Mouse (Mus musculus) embryo, embryonic 11 days (tissue): ENCODE data around the gene Tefm.
"Not testable (repeated sequence)": the region's sequence is repeated elsewhere in the genome, so short reads cannot be mapped to it uniquely, and the experiment has no call there.

Experiments used
- DNase-seq: peaks from one replicate; pipeline ENCODE4 v3.0.0-alpha.2; 2015

Gene Tefm

DNA sequence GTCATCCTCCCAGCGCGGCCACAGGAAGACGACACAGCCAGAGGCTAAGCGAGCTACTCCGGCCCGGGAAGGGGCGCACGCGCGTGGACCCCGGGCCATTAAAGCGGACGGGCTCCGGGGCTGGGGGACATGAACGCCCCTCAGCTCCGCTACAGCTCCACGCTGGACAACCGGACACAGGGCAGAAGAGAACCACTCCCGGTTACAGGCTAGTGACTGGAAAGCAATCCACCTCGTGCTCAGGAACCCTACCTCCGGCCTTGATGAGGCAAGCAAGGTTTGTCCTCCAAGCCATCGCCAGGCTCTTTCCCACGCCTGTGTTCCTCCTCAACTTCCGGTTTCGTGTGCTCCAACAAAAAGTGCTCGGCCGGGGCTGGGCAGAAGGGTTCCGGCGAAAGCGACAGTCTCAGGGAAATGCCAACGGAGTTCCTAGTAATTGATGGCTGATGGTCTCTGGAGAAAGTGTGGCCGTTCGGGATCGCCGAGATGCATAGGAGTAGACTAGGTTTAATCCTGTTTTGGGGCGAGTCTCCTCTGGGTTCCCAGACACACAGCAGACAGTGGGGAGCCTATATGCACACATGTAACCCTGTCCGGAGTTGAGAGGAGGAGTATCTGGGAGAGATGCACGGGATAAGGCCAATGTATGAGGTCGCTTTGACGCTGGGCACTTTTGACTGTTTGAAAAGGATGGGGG is at the start of gene Tefm:
Tefm (minus strand) TSS at position 351 of the 697 bp plus-strand sequence.
- DNase-seq = peak; percentile 93

DNA sequence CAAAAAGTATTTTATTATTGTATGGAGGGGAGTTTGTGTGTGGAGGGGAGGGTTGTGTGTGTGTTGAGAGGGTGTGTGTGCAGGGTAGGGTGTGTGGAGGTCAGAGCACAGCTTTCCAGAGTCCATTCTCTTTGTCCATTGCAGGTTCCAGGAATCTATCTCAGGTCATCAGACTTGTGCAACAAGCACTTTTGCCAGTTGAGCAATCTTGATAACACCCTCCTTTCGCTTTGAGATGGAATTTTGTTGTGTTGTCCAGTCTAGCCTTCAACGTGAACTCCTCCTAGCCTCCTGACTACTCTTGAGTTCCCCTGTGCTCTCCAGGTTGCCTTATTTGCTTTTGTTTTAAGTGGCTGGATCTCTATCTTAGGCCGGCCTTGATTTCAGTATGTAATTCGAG is 48.3 kb upstream of the Tefm start:
- no peak for DNase-seq

DNA sequence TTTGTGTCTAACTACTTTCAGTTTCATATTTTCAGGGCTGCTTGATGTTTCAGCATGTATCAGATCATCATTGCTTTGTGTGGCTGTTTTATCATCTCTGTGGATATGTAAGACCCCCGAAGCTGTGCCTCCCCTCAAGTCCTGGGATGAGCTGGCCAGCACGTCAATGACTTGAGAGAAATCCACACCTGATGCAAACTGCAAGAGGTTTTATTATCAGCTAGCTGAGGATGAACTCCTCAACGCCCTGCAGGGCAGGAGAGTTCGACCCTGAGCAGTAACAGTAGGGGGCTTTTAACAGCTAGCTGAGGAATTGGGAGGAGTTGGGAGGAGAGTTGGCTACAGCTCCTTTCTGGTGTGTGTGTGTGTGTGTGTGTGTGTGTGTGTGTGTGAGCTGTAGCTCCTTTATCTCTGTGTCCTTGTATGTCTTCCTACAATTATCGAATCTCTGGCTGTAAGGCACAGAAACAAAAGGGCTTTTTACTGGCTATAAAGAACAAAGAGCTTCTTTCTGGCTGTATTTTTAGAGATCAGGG is 43.5 kb upstream of the Tefm start:
- DNase-seq = not testable (repeated sequence)

DNA sequence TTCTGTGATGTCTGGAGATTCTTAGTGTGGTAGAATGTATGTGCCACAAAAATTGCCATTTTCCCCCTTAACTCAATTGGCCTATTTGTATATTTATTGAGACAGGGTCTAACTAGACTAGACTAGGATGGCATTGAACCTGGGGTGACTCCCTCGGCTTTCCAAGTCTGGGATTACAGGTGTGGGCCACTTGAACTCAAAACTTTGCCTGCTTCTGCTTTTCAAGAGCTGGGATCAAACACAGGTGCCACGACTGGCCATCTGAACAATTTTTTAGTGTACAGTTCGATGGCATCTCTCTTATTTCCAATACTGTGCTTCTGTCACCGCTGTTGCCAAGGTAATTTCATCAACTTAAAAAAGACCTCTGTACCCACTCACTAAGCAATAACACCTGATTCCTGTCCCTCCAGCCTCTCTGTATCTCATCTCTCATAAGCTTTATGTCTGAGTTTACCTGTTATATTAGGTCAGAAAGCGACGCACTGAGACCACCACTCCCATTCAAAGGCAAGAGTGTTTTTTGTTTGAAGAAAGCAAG is 42.6 kb upstream of the Tefm start:
- DNase-seq = no peak

DNA sequence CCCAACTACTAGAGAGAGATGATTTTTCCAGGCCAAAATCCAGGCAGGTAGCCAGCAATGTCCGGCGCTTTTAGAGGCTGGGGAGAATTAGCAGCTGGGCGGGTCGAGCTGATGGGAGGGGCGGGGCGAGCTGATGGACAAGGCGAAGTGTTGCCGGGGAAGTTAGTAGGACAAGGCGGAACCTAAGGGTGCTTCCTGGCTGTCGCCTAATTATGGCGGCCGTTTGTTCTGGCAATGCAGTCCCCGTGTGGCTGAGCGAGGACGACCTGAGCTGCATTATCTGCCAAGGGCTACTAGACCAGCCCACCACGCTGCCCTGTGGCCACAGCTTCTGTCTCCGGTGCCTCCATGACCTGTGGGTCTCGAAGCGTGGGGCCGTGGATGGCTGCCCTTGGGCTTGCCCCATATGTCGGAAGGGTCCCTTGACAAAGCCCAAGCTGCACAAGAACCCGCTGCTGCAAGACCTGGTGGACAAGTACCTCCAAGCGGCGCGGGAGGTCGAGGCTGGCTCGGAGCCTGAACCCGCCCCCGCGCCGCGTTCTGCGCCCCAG is 41.8 kb upstream of the Tefm start, which contains the start of gene Rnf135:
Rnf135 (plus strand) TSS at position 147 of the 551 bp plus-strand sequence.
- DNase-seq = peak; percentile 85

DNA sequence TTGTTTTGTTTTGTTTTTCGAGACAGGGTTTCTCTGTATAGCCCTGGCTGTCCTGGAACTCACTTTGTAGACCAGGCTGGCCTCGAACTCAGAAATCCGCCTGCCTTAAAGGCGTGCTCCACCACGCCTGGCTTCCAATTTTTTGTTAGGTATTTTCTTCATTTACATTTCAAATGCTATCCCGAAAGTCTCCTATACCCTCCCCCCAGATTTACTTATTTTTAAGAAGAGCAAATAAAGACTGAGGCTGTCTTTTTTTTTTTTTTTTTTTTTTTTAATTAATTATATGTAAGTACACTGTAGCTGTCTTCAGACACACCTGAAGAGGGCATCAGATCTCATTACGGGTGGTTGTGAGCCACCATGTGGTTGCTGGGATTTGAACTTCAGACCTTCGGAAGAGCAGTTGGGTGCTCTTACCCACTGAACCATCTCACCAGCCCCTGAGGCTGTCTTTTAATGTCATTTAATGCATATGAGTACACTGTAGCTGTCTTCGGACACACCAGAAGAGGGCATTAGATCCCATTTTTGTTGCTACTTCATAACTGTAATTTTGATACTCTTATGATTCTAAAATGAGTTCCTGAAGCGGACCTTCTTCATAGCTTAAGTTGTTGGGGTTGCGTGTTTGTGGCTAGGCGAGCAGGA is 41.2 kb upstream of the Tefm start:
- not testable (repeated sequence) for DNase-seq

DNA sequence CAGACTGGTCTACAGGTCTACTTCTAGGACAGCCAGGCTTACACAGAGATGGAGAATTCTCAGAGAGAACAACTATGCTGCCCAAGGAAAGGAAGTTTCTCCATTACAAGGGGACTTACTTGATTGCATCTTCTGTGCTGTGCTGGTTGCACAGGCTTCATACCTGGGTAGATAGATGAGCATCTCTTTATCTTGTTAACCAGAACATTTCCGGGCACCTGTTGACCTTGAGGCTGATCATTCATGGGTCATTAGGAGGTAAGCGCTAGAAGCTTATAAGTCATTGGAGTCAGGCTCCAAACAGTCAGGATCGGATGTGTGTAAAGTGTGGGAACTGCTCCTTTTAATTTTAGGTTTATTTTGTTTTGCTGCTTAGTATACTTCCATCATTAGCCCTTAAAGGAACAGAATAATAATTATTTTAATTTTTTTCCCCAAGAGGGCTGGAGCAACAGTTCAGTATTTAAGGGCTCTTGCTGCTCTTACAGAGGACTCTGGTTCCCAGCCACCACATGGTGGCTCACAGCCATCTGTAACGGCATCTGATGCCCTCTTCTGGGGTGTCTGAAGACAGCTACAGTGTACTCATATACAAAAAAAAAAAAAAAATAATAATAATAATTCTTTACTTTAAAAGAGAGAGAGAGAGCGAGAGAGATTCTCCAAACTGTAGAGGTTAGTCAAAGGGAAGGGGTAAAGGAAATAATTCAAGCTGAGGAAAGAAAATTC is 39.2 kb upstream of the Tefm start:
- no peak for DNase-seq

DNA sequence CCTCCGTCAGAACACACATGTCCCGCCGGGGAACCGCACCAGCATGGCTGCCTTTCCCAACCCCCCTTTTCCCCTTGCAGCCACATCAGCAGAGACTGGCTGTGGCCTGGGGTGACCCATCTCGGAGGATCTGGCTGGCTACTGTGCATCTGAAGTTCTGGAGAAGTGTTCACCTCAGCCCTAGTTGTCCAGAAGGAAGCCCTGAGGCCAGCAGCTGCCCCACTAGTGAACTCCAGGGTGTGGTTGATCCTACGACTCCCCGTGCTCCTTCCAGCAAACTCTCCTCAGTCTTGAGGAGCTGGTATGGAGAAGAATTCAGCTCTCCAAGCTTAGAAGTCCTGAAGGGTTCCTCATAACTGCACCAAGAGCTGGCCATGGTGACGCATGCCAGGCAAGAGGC is 36.3 kb upstream of the Tefm start:
- DNase-seq = no peak

DNA sequence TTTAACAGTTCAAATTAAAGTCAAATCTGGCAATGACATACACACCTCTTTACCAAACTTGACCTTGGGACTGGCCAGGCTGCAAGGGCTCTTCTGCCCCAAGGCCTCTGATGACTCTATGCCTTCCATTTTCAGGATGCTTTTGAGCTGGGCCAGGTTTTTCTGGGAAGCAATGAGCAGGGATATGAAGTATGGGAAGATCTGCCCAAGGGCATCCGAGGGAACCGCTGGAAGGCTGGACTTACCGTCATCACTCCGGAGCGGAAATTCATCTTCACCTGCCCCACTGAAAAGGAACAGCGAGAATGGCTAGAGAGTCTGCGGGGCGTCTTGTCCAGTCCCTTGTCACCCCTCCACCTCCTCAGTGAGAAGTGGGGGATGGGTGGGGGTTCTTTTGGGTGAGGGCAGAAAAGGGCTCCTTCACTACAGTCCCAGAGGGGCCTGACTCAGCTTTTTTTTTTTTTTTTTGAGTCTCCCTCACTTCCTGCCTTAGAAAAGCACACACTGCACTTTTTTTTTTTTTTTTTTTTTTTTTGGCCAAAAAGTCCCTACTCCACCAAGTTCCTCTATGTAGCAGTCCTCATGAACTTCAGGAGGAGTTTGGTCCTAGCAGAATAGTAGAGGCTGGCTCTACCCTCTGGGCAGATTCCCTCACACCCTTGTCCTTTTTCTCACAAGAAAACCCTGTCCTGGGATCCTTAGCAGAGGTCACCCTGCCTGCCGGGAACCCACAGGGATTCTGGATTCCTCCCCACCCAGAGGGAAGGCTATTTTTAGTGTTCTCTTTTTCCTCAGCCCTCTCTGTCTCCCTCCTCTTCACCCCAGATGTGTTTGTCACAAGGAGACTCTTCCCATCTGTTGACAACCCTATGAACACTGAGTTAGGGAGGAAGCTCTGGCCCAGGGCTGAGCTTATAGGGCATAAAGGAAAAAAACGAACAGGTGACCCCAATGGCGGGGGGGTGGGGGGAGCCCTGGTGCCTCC is 35.2 kb upstream of the Tefm start:
- DNase-seq = no peak

DNA sequence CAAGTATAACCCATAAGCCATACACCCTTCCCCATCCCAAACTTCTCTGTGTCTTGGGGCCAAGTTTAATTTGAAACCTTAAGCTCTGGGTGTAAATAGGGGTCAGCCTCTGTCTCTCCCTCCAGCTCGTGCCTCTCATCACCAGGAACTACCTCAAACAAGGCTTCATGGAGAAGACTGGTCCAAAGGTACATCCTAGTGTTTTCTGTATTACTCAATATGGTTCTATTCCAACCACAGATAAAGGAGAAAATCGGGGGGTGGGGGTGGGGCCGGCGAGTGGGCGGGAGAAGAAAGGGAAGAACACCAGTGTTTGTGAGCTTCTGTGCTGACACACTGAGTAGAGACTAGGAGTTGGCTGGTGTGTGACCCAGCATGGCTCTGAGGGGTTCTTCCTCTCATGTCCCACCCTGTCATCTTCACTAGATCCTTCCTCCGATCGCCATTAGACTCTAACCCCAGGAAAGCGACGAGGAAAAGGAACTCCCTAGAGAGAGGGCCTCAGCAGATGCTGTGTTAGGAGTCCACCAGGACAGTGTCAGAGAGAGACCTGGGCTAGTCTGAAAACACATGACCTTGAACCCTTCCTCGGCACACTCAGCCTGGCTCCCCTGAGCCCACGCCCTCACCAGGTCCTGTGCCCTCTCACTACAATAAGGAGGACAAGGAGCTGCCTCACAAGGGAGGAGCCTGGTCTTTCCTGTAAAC is 32.1 kb upstream of the Tefm start:
- no peak for DNase-seq

DNA sequence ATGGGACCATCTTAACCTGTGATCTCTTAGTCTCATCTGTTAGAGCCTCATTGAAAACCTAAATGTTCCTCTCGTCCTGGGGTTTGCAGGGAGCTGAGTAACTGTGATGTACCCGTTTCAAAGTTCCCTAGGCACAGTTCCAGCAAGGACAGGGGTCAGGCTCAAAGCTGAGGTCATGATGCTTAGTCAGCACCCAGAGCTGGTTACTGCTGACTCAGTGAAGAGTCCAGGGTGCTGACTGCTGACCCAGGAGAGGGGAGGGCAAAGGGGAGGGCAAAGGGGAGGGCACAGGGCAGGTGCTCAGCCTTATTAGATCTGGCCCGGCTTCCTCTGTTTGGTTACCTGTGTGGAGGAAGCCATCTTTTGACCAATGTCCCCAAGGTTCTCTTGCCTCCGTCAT is 29.9 kb upstream of the Tefm start:
- DNase-seq = no peak

DNA sequence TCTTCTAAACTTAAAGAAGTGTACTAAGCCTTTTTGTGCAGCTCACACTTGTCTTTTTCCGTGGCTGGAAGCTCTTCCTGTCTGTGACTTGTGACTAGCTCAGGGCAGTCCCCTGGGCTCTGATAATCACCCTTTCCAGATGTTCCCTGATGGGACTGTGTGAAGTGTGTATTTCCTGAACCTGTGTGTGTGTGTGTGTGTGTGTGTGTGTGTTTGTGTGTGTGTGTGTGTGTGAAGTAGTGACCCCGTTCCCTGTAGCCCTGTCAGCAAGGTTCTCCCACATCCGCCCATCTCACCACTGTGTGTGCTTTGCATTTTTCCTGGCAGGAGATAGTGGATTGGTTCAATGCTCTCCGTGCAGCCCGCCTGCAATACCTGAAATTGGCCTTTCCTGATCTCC is 28.4 kb upstream of the Tefm start:
- no peak for DNase-seq

DNA sequence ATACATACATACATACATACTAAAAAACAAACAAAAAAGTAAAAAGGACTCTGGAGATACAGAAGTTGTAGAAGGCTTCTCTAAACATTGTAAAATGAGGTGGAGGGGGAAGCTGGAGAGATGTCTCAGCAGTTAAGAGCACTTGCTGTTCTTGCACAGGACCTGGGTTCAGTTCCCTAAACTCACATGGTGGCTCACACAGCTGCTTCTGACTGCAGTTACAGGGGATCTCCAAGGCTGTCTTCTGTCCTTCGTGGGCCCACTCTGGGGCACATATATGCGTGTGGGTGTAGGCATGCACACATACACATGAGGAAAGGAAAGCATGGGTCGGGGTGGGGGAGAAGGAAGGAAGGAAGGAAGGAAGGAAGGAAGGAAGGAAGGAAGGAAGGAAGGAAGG is 27.7 kb upstream of the Tefm start:
- DNase-seq = no peak

DNA sequence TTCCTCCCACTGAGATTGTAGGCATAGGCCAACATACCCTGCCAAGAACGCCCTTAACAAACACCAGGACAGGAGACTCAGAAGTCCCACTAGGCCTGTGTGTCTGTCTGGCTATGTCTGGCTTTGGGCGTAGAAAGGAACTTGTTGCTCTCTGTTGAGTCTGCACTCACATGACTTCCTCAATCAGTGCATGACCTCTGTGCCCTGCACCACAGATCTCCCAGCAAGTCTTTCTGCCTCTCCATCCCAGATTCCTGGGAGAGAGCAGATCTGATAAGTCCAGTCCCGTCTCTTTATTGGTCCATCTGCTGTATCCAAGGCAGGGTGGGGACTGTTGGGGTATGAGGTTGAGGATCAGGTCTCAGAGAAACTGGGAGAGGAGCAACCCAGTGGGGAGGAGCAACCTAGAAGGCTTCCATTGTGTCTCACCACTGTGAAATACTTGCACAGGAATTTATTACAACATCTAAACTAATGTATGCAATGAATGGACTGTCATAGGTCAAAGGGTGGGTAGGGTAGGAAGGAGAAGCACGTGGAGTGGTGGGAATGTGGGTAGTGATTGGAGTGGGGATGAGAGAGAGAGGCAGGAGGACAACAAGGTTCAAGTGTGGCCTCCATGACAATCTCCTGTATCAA is 26.8 kb upstream of the Tefm start:
- no peak for DNase-seq

DNA sequence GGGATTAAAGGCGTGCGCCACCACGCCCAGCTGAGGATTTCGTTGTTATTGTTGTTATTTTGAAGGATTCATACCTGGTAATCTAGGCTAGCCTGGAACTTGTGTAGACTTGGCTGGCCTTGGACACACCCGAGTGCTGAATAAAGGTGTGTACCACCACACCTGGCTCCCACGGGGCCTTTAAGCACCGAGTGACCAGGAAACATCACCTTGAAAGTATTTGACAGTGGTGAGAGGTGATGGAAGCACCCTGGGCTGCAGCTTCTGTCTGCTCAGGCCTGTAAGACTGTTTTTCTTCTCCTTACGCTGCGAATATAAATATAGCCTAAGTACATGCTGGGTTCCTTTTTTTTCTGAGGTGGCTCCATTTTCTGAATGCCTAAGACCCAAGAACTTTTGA is 26.1 kb upstream of the Tefm start:
- DNase-seq = no peak

DNA sequence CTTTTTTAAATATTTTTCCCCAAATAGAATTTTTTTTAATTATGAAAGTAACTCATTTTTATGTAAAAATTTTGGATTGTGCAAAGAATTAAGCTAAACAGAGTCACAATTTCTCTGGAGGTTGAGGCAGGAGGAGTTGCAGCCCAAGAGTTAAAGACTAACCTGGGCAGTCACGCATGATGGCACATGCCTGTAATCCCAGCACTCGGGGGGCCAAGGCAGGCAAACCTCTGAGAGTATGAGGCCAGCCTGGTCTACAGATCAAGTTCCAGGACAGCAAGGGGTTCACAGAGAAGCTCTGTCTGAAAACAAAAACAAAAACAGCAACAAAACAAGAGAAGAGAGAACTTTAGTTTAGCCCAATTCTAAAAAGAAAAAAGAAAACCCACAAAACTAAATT is 22.2 kb upstream of the Tefm start:
- DNase-seq = no peak

DNA sequence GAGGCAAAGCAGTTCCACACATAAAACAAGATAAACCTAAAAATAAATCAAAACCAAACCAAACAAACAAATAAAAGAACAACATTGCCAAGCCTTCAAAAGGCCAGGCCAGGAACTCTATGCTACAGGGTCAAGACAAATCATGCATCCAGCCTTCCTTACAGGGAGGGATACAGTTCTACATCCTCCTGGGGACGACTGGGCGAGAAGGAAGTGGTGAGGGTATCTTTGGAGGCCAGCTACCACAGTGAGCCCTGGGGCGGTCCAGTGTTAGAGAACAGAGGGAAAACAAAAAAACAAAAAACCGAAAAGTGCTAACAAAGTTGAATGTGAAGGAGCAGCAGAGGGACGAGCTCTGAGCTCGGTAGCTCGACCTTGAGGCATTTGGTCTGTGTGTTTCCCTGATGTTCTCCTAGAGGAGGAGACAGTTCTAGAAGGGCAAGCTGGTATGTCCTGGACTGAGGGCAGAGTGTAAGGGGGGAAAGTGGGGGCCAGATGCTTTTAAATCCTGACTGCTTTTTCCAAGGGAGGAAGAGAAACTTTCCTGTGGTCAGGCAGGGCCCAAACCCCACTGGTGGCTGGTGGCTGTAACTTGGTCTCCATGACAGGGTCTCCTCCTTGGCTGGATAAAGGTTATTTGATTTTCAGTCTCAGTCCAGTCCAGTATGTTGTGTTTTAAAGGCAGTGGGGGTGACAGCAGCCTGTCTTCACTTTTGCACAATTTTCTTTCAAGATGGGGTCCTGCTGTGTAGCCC is 21.6 kb upstream of the Tefm start:
- DNase-seq = no peak

DNA sequence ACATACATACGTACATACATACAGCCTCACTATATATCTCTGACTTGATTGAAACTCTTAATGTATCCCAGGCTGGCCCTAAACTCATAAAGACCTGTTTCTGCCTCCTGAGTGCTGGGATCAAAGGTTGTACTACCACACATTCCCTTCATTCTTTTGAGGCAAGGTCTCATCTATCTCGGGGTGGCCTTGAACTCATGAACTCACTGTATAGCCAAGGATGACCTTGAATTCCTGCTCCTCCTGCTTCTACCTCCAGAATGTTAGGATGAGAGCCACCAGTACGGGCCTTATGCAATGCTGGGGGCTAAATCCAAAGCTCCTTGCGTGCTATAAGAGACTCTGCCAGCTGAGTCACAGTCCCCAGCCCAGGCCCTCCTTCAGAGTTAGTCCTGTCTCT is 19.1 kb upstream of the Tefm start:
- DNase-seq = no peak

DNA sequence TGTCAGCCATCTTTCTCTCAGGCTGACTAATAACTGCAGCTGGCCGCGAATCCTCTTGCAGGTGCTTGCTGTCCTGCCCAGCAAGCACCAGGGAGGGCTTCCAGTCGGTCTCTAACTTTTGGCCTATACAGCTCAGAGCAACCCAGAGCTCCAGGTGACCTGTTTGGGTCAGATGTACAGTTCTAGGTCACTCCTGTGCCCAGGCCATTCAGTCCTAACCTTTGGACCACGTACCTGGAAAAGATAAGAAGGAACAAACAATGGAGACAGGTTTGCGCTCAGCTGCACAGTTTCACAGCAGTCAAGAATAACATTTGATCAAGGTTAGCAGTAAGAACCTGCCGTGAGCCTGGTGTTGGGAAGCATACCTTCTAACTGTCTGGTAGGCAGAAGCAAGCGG is 17.0 kb upstream of the Tefm start:
- no peak for DNase-seq

DNA sequence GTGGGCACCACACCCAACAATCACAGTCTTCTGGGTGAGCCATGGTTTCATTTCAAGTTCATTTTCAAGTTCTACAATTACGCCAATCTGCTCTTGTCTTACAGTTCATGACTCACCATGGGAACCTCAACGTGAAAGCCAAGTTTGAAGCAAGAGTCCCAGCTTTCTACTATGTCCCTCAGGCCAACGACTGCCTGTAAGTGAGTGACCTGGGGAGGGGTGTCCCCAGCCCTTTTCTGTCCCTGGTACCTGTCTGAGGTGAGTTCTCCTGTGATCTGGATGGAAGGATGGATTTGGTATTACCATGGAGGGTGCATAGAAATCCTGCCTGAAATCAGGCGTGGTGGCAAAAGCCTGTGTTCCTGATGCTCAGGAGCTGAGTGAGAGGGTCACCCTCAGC is 14.9 kb upstream of the Tefm start:
- no peak for DNase-seq
